Mouse (Mus musculus) spleen, adult 2 months (tissue): Measurements from ENCODE around the gene Tex9. TPM values are rescaled to one million over a fixed set of nuclear protein-coding genes. Genes with fewer than 3 reads are reported as not detected.

Experiments
- DNase-seq, 2 experiments: peaks; one replicate each; pipeline versions ENCODE4 v3.0.0 to v3.0.0-alpha.2; 2012 to 2021; ENCODE audit warnings: low spot score in 2 of 2, low read depth in 1 of 2
- H3K27ac ChIP-seq: fragments of 200-500 bp; 2 replicates; pipeline ENCODE4 v1.5.1; 2012; ENCODE audit warnings: low read length, inconsistent platforms; ENCODE audit not compliant: insufficient read depth
- H3K27me3 ChIP-seq: fragments of 200-500 bp; 2 replicates; pipeline ENCODE4 v1.6.1; 2012; ENCODE audit warnings: mild to moderate bottlenecking, moderate library complexity, low read length, inconsistent platforms; ENCODE audit not compliant: control insufficient read depth, insufficient read depth
- H3K36me3 ChIP-seq: fragments of 200-500 bp; 2 replicates; pipeline ENCODE4 v1.6.1; 2012; ENCODE audit warnings: mild to moderate bottlenecking, low read length, inconsistent platforms; ENCODE audit not compliant: control insufficient read depth, insufficient read depth
- H3K4me1 ChIP-seq: fragments of 200-500 bp; 2 replicates; pipeline ENCODE4 v1.6.1; 2011; ENCODE audit warnings: inconsistent platforms; ENCODE audit not compliant: control insufficient read depth, insufficient read depth, insufficient read length
- H3K4me3 ChIP-seq: fragments of 200-500 bp; 2 replicates; pipeline ENCODE4 v1.5.1; 2011; ENCODE audit warnings: mild to moderate bottlenecking, inconsistent platforms; ENCODE audit not compliant: insufficient read depth, insufficient read length; ENCODE audit errors: extremely low read depth
- CTCF ChIP-seq: fragments of 200-500 bp; IDR thresholded peaks from 2 replicates; pipeline ENCODE4 v1.5.1; 2011; ENCODE audit warnings: mild to moderate bottlenecking, inconsistent platforms; ENCODE audit not compliant: insufficient read depth, insufficient read length, insufficient replicate concordance; ENCODE audit errors: extremely low read depth
- POLR2A ChIP-seq: fragments of 200-500 bp; IDR thresholded peaks from 2 replicates; pipeline ENCODE4 v1.6.1; 2011; ENCODE audit warnings: low read depth, low read length, inconsistent platforms
- WGBS: fragments of 180-500 bp; shearing (Covaris S2); methylation state at CpG from one replicate; pipeline ENCODE4 v1.1.7; 2018; 5-methylcytosine and 5-hydroxymethylcytosine counted together
- polyA plus RNA-seq: library from polyadenylated mRNA; depleted of rRNA; stranded (reverse); fragments of >200 nt; gene quantifications from 2 replicates; pipeline ENCODE4 v1.2.3, GENCODE M21; 2012

Gene Tex9
- polyA plus RNA-seq, 1 experiment: 2.2 TPM

DNA sequence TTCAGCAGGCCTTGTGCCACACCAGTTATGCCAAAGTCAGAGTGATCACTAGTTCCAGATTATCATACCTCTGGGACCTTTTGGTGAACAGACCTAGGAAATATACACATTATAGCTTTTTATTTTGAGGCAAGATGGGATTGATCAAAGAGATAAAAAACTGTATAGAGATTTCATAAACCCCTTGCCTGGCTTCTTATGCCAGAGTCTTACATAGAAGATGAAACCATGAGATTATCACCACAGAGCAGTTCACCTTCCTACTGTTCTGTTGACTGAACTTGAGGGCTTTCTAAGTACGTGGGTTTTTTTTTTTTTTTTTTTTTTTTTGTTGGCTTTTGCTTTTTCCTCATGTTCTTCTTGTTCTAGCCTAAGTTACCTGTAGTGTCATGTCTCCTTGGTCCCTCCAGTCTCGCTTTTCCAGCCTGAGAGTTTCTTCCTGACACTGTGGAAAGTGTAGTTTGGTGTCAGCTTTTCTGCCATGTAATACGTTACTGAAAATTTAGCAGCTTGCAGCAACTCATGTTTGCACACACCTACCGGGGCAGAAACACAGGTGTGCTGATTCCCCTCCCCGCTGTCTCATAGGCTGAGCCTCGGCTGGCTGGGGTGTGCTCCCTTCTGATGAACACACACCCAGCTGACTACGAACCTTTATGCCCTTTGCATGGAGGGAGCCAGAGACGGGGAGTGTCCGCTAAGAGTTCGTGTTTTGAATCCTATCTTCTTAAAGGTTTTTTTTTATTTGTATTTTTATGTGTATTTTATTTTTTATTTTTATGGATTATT lies 49.9 kb downstream of the Tex9 start:
- Histone ChIP-seq H3K4me3 (no peak overlapping the region), H3K4me1 (no peaks in the 10 kb centered on the region), H3K27ac (no peak overlapping the region), H3K27me3 (no peaks in the 10 kb centered on the region), H3K36me3 (no peaks in the 10 kb centered on the region)
- no peak for TF ChIP-seq CTCF
- TF ChIP-seq POLR2A: no peak
- 80% methylated on average over 10 of the region's 10 CpGs for WGBS
- DNase-seq: no peak

DNA sequence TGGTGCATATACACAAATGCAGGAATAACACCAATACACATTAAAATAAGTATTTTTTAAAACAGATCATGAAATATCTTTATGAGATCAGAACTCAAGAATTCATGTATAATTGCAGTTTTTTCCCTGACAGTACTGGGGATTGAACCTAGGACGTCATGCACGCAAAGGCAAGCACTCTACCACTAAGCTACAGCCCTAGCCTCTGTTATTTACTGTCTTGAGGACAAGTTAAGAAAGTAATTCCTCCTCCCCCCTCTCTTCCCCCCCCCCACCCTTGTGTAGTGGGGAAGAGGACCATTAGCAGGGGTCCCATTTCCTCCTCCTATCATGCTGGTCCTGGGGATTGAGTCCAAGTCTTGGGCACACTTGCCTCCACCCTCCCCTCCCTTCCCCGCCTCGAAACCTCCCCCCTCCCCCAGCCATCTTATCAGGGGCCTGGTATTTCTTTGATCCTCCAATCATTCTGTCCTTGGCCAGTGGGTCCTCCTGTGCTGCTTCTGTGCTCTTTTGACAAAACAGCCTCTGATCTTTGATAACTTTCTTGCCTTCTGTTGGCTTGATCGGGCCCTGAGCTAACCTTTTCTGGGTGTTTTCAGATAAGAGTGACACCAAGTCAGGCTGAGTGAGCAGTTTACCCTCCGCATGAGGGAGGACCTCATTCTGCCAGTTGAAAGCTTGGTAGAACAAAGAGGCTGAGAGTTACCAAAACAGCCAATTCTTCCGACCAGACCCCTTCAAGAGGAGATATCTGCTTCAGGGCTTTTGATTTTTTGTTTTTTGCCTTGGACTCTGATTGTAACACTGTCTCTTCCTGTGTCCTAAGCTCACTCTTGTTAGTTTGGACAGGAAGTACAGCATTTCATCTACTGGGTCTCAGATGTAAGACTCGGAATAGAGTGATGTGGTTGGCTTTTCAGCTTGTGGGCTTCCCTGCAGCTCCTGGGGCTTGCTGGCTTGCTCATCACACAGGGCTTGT lies 50.8 kb downstream of the Tex9 start:
- Histone ChIP-seq H3K27me3 (no peaks in the 10 kb centered on the region), H3K4me3 (no peak overlapping the region), H3K27ac (no peak overlapping the region), H3K36me3 (no peaks in the 10 kb centered on the region), H3K4me1 (no peaks in the 10 kb centered on the region)
- 65% methylated on average over 8 of the region's 8 CpGs for WGBS
- DNase-seq: no peak
- TF ChIP-seq CTCF: no peak
- no peak for TF ChIP-seq POLR2A

DNA sequence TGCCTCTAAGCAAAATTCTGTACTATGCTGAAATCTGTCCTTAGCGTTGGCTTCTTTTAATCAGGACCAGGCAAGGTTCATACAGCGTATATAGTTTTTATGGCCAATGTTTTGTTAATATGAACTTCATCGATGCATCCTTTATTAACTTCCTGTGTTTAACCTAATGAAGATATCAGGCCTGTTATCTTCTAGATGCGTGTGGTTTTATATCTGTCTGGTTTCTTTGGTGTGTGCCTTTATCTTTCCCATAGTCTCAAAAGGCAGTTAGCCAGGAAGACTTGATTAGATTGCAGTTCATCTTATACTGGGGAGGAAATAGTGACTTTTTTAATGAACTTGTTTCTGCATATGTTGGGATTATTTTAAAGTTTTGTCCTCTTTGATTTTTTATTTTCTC lies 51.7 kb downstream of the Tex9 start:
- Histone ChIP-seq H3K4me1 (no peaks in the 10 kb centered on the region), H3K36me3 (no peaks in the 10 kb centered on the region), H3K27ac (no peak overlapping the region), H3K27me3 (no peaks in the 10 kb centered on the region), H3K4me3 (no peak overlapping the region)
- DNase-seq: no peak
- no peak for TF ChIP-seq POLR2A
- 83% methylated on average over 4 of the region's 4 CpGs for WGBS

DNA sequence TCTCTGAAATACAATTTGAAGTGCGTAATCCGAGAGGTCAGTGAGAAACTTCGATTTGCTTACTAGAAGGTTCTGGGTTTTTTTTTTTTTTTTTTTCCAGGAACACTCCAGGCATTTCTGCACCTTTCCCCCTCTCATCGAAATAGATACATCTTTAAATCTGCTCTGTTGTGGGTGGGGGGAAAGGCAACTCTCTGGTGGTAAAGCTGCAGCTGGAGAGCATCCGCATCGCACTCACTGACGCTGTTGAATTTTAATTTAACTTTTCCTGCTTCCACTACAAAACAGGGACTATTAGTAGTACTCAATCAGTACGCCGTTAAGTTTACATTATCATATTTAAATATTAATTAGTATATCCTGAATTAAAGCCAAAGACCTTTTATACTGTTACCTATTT lies 53.3 kb downstream of the Tex9 start:
- DNase-seq: no peak
- H3K4me3 ChIP-seq: peak overlapping the region; percentile 73
- peak overlapping the region; percentile 28; the same call in 1 of the 2 replicates for H3K27ac ChIP-seq
- H3K36me3 ChIP-seq: no peaks in the 10 kb centered on the region
- H3K4me1 ChIP-seq: no peaks in the 10 kb centered on the region
- 3% methylated on average over 9 of the region's 9 CpGs for WGBS
- no peak for TF ChIP-seq CTCF
- no peak for TF ChIP-seq POLR2A
- no peaks in the 10 kb centered on the region for H3K27me3 ChIP-seq

DNA sequence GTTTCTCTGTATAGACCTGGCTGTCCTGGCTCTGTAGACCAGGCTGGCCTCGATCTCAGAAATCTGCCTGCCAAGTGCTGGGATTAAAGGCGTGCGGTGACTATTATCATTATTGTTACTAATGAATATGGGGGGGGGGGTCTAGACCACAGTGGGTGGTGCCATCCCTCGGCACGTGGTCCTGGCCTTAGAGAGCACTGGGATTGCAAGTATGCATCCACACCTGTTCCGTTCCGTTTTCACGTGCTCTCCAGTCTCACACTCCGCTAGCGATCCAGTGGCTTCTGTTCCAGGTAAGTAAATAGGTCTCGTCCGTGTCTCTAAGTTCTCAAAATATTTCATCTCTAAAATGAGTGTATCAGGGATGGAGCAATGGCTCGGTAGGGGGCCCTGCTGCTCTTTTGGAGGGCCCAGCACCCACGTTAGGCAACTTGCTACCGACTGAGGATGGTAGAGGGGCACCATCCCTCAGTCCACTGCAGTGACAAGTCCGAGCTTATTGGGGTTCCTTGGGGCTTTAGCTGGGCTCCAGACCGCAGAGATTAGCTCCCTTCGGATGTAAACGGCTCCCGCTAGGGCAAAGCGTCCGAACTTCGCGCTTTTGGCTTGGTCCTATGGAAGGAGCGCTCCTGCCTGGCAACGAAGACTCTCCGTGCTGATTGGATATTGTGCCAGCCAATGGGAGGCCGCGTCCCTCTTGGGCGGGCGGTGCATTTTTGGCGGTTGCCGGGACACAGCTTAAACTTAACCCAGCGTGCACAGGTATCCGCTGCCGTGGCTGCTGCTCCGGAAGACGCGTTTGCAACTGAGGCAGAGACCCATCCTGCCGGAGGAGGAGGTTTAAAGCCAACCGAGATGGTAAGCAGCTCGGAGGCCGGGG lies 54.0 kb downstream of the Tex9 start, which contains the start of gene Mns1:
TSS of gene Mns1 (plus strand) at position 190 of the 880 bp plus-strand sequence.
- 2% methylated on average over 43 of the region's 43 CpGs for WGBS
- Histone ChIP-seq H3K4me1 (no peaks in the 10 kb centered on the region), H3K4me3 (peak within 1 kb of the TSS; percentile 73), H3K27me3 (no peaks in the 10 kb centered on the region), H3K27ac (peak within 1 kb of the TSS; percentile 31; the same call in 1 of the 2 replicates), H3K36me3 (no peaks in the 10 kb centered on the region)
- TF ChIP-seq CTCF (no peak), POLR2A (no peak)
- peak; percentile 86 to 93 for DNase-seq

DNA sequence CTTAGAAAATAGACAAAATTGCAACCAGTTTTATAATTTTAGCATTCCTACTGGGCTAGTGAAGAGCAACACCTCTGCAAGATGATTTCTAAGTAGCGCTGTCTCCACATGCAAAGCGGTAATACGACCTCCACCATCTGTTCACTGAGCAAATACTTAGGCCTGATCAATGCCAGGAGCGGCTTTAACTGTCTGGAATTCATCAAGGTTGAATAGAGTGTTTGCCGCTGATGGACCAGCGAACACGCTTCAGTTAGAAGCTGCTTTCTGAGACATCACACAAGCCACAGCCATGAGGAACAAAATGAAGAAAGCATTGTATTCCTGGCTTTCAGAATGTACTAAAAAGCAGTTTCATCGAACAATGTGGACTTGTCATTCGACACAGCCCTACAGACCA lies 57.1 kb downstream of the Tex9 start:
- Histone ChIP-seq H3K27ac (no peak overlapping the region), H3K27me3 (no peaks in the 10 kb centered on the region), H3K4me1 (no peaks in the 10 kb centered on the region), H3K36me3 (no peaks in the 10 kb centered on the region), H3K4me3 (no peak overlapping the region)
- TF ChIP-seq POLR2A (no peak), CTCF (no peak)
- WGBS: 90% methylated on average over 9 of the region's 9 CpGs
- no peak for DNase-seq
